Mouse (Mus musculus) heart, embryonic 14.5 days (tissue): ENCODE results near the gene Cldn34b2. TPM values are rescaled to one million over a fixed set of nuclear protein-coding genes. Genes with fewer than 3 reads are reported as not detected.
"Not testable (repeated sequence)": the region's sequence is repeated elsewhere in the genome, so short reads cannot be mapped to it uniquely, and the experiment has no call there.

Source experiments
- ATAC-seq: fragments of 200-750 bp; cut with Nextera tagmentation; 2 replicates; pipeline ENCODE4 v1.8.0; 2017; ENCODE audit warnings: low read depth, moderate TSS enrichment; ENCODE audit not compliant: insufficient number of reproducible peaks, insufficient read depth, low FRiP score
- H3K27ac ChIP-seq, 2 experiments: fragments of 200-500 bp in 1 of 2; fragments of 300-500 bp in 1 of 2; sonication (generic) in 1 of 2; replicated peaks in 1 of 2; 2 replicates each; pipeline ENCODE4 v1.5.1; 2012 to 2014; ENCODE audit warnings: low read depth in 2 of 2, low read length in 2 of 2, control low read depth in 1 of 2, mild to moderate bottlenecking in 1 of 2, mixed read lengths in 1 of 2; ENCODE audit not compliant: control insufficient read depth in 1 of 2, insufficient read depth in 1 of 2
- H3K27me3 ChIP-seq: fragments of 300-500 bp; sonication (generic); 2 replicates; pipeline ENCODE4 v1.6.1; 2014; ENCODE audit warnings: mild to moderate bottlenecking, low read length, control low read depth; ENCODE audit not compliant: control insufficient read depth, insufficient read depth
- H3K36me3 ChIP-seq: fragments of 300-500 bp; sonication (generic); 2 replicates; pipeline ENCODE4 v1.6.1; 2014; ENCODE audit warnings: mild to moderate bottlenecking, control low read depth, low read length, mixed read lengths; ENCODE audit not compliant: control insufficient read depth, insufficient read depth
- H3K4me1 ChIP-seq, 2 experiments: fragments of 200-500 bp in 1 of 2; fragments of 300-500 bp in 1 of 2; sonication (generic) in 1 of 2; 2 replicates each; pipeline ENCODE4 v1.6.1; 2012 to 2014; ENCODE audit warnings: low read length in 2 of 2, control low read depth in 1 of 2, mixed read lengths in 1 of 2; ENCODE audit not compliant: control insufficient read depth in 2 of 2, insufficient read depth in 2 of 2
- H3K4me2 ChIP-seq: fragments of 300-500 bp; sonication (generic); 2 replicates; pipeline ENCODE4 v1.6.1; 2014; ENCODE audit warnings: mild to moderate bottlenecking, low read length
- H3K4me3 ChIP-seq, 2 experiments: fragments of 200-500 bp in 1 of 2; fragments of 300-500 bp in 1 of 2; sonication (generic) in 1 of 2; 2 replicates each; pipeline ENCODE4 v1.5.1; 2012 to 2014; ENCODE audit warnings: low read length in 2 of 2, mild to moderate bottlenecking in 2 of 2, control low read depth in 1 of 2, low read depth in 1 of 2, moderate library complexity in 1 of 2; ENCODE audit not compliant: control insufficient read depth in 1 of 2, insufficient read depth in 1 of 2
- H3K9ac ChIP-seq: fragments of 300-500 bp; sonication (generic); 2 replicates; pipeline ENCODE4 v1.6.1; 2014; ENCODE audit warnings: mild to moderate bottlenecking, low read length
- H3K9me3 ChIP-seq: fragments of 300-500 bp; sonication (generic); 2 replicates; pipeline ENCODE4 v1.6.1; 2016; ENCODE audit warnings: low read length, control low read depth; ENCODE audit not compliant: control insufficient read depth
- WGBS: fragments of 180-500 bp; shearing (Covaris S2); extraction: QIAGEN DNeasy Blood & Tissue Kit; methylation state at CpG from one replicate; pipeline ENCODE4 v1.1.7; 2014; 5-methylcytosine and 5-hydroxymethylcytosine counted together
- polyA plus RNA-seq: library from polyadenylated mRNA; unstranded; fragments of >200 nt; fragmentation: Nextera tagmentation; extraction: Ambion mirVana; gene quantifications from 2 replicates; pipeline ENCODE4 v1.2.1, GENCODE M21; 2014

The Cldn34b2 gene
- polyA plus RNA-seq = not detected in 2 replicates

- not testable (repeated sequence) for H3K4me2 ChIP-seq, H3K27me3 ChIP-seq, H3K9ac ChIP-seq, H3K9me3 ChIP-seq, ATAC-seq, H3K27ac ChIP-seq, H3K36me3 ChIP-seq, H3K4me3 ChIP-seq, H3K4me1 ChIP-seq
- 82% methylated on average over 3 of the region's 3 CpGs for WGBS
Measured at GRCm38 (mm10) chrX:155128312-155128711, at the start of gene Cldn34b2. Cldn34b2 (minus strand) TSS chrX:155128412.

- H3K4me2 ChIP-seq = no peak overlapping the region
- 57% methylated on average over 2 of the region's 2 CpGs for WGBS
- no peaks in the 10 kb centered on the region for H3K36me3 ChIP-seq
Measured at GRCm38 (mm10) chrX:155177640-155178039, 49.4 kb upstream of the Cldn34b2 start.

GRCm38 (mm10) chrX:155177230-155177629, 49.0 kb upstream of the Cldn34b2 start:
- H3K36me3 ChIP-seq = no peaks in the 10 kb centered on the region
- ATAC-seq = no peak
- H3K27ac ChIP-seq = no peak overlapping the region
- H3K27me3 ChIP-seq = no peaks in the 10 kb centered on the region
- no peak overlapping the region for H3K9ac ChIP-seq
- no peaks in the 10 kb centered on the region for H3K9me3 ChIP-seq
- no peak overlapping the region for H3K4me3 ChIP-seq
- no peaks in the 10 kb centered on the region for H3K4me1 ChIP-seq
- H3K4me2 ChIP-seq = no peak overlapping the region
- WGBS = 78% methylated on average over 2 of the region's 2 CpGs

More at GRCm38 (mm10) chrX:155177640-155178039, 49.4 kb upstream of the Cldn34b2 start:
- Histone ChIP-seq H3K27ac (no peak overlapping the region), H3K9ac (no peak overlapping the region), H3K27me3 (no peaks in the 10 kb centered on the region), H3K9me3 (no peaks in the 10 kb centered on the region), H3K4me3 (no peak overlapping the region), H3K4me1 (no peaks in the 10 kb centered on the region)
- no peak for ATAC-seq

GRCm38 (mm10) chrX:155175568-155175967, 47.4 kb upstream of the Cldn34b2 start:
- no peaks in the 10 kb centered on the region for H3K36me3 ChIP-seq
- H3K9me3 ChIP-seq = no peaks in the 10 kb centered on the region
- WGBS = 66% methylated on average over 4 of the region's 4 CpGs
- ATAC-seq = no peak
- H3K27me3 ChIP-seq = no peaks in the 10 kb centered on the region
- H3K4me1 ChIP-seq = no peaks in the 10 kb centered on the region
- H3K4me2 ChIP-seq = no peak overlapping the region
- no peak overlapping the region for H3K27ac ChIP-seq
- no peak overlapping the region for H3K9ac ChIP-seq
- no peak overlapping the region for H3K4me3 ChIP-seq

GRCm38 (mm10) chrX:155172310-155172709, 44.1 kb upstream of the Cldn34b2 start:
- no peaks in the 10 kb centered on the region for H3K9me3 ChIP-seq
- no peaks in the 10 kb centered on the region for H3K36me3 ChIP-seq
- no peak overlapping the region for H3K9ac ChIP-seq
- no peak overlapping the region for H3K4me3 ChIP-seq
- H3K4me2 ChIP-seq = no peak overlapping the region
- H3K4me1 ChIP-seq = no peaks in the 10 kb centered on the region
- H3K27ac ChIP-seq = no peak overlapping the region
- no peak for ATAC-seq
- H3K27me3 ChIP-seq = no peaks in the 10 kb centered on the region

- ATAC-seq = no peak
- Histone ChIP-seq H3K9ac (no peak overlapping the region), H3K4me2 (no peak overlapping the region), H3K9me3 (no peaks in the 10 kb centered on the region), H3K4me3 (no peak overlapping the region), H3K27ac (no peak overlapping the region), H3K4me1 (no peaks in the 10 kb centered on the region), H3K27me3 (no peaks in the 10 kb centered on the region), H3K36me3 (no peaks in the 10 kb centered on the region)
- 44% methylated on average over 1 of the region's 1 CpGs for WGBS
Measured at GRCm38 (mm10) chrX:155171754-155172153, 43.5 kb upstream of the Cldn34b2 start.

- Histone ChIP-seq H3K4me1 (no peaks in the 10 kb centered on the region), H3K9me3 (no peaks in the 10 kb centered on the region), H3K4me2 (no peak overlapping the region), H3K27me3 (no peaks in the 10 kb centered on the region), H3K36me3 (no peaks in the 10 kb centered on the region), H3K4me3 (no peak overlapping the region), H3K27ac (no peak overlapping the region), H3K9ac (no peak overlapping the region)
- WGBS = 93% methylated on average over 8 of the region's 8 CpGs
- ATAC-seq = no peak
Measured at GRCm38 (mm10) chrX:155169886-155170285, 41.7 kb upstream of the Cldn34b2 start.

- Histone ChIP-seq H3K4me1 (no peaks in the 10 kb centered on the region), H3K9me3 (no peaks in the 10 kb centered on the region), H3K36me3 (no peaks in the 10 kb centered on the region), H3K27ac (no peak overlapping the region), H3K4me2 (no peak overlapping the region), H3K9ac (no peak overlapping the region), H3K4me3 (no peak overlapping the region), H3K27me3 (no peaks in the 10 kb centered on the region)
- no peak for ATAC-seq
- 84% methylated on average over 3 of the region's 3 CpGs for WGBS
Measured at GRCm38 (mm10) chrX:155167667-155168066, 39.5 kb upstream of the Cldn34b2 start.
